Comparison of ENCODE assay signal across 19 mouse cellular contexts in genomic region chr4:104500646-104501045, GRCm38 (mm10).
DNase-seq lines count a peak whose midpoint lies in the region; ATAC-seq and TF ChIP-seq lines count a peak whose summit lies in the region.
"Had no signal": no experiment of that assay in that cellular context is flagged by ENCODE, and none has a peak within 500 bp of the region (broad histone marks: within the 10 kb centered on the region; RNA-seq: fewer than 3 reads in every experiment).

No protein-coding gene starts in this region.

- H3K27ac ChIP-seq in liver, embryonic 11.5 days (ENCODE audit: low read depth, low read length): no peak overlapping the region
- no peak overlapping the region for H3K27ac ChIP-seq in liver, embryonic 12.5 days
- H3K27ac ChIP-seq in gastrocnemius, adult 2 months: no peak overlapping the region
- H3K27ac ChIP-seq: forebrain, embryonic 13.5 days; midbrain, embryonic 12.5 days had no signal

- DNase-seq in liver, embryonic 11.5 days (ENCODE audit: low spot score): no peak
- no peak for DNase-seq in liver
- peak; percentile 11 for DNase-seq in embryo, embryonic 11.5 days (ENCODE audit: low read depth, low spot score)
- peak; percentile 39 for DNase-seq in yolk sac, embryonic 10.5 days (ENCODE audit: low spot score)
- DNase-seq in gastrocnemius, adult 2 months: no peak
- no peak for DNase-seq in ovary, postnatal 10 days (ENCODE audit: low spot score)
- DNase-seq: adrenal gland, adult 2 months; cerebellum, adult 9-10 months; gastrocnemius, postnatal 14 days; kidney, adult 9 months; kidney, postnatal 4 days; lung, adult 2 months; right cerebral cortex, postnatal 14 days; spleen, adult 18-20 months; thymus, postnatal 4 days had no signal

- no peak for TF ChIP-seq CTCF in gastrocnemius, adult 2 months (IDR thresholded peaks at IDR 0.05)

- H3K4me1 ChIP-seq in liver, embryonic 11.5 days (replicated peaks; ENCODE audit: control insufficient read depth, insufficient read depth, low read length): no peaks in the 10 kb centered on the region
- H3K4me1 ChIP-seq in liver, embryonic 12.5 days: no peaks in the 10 kb centered on the region

- peak; percentile 43; the same call in 1 of the 2 replicates for ATAC-seq in liver, embryonic 11.5 days (replicated peaks; ENCODE audit: low FRiP score)
- peak; percentile 49; the same call in 1 of the 2 replicates for ATAC-seq in liver, embryonic 12.5 days
- ATAC-seq: forebrain, embryonic 13.5 days had no signal

- H3K9ac ChIP-seq in liver, embryonic 11.5 days (ENCODE audit: low read depth, low read length): no peak overlapping the region
- H3K9ac ChIP-seq in liver, embryonic 12.5 days: no peak overlapping the region
- H3K9ac ChIP-seq: forebrain, embryonic 13.5 days; midbrain, embryonic 12.5 days had no signal

- no peaks in the 10 kb centered on the region for H3K9me3 ChIP-seq in liver, embryonic 11.5 days (ENCODE audit: control insufficient read depth, low read length)
- H3K9me3 ChIP-seq in liver, embryonic 12.5 days (replicated peaks): no peaks in the 10 kb centered on the region
- H3K9me3 ChIP-seq: forebrain, embryonic 13.5 days; midbrain, embryonic 12.5 days had no signal

- intact Hi-C loops in gastrocnemius, adult 2 months (cut with DNase I): no loop called here

- H3K36me3 ChIP-seq in liver, embryonic 11.5 days (ENCODE audit: control insufficient read depth, insufficient read depth, low read length): no peaks in the 10 kb centered on the region
- no peaks in the 10 kb centered on the region for H3K36me3 ChIP-seq in liver, embryonic 12.5 days
- H3K36me3 ChIP-seq: midbrain, embryonic 12.5 days had no signal

- 64% methylated on average over 4 of the region's 4 CpGs for WGBS in liver, embryonic 11.5 days
- 59% methylated on average over 4 of the region's 4 CpGs for WGBS in liver, embryonic 12.5 days (ENCODE audit: insufficient replicate concordance)

- no peaks in the 10 kb centered on the region for H3K27me3 ChIP-seq in liver, embryonic 11.5 days (replicated peaks; ENCODE audit: control insufficient read depth, insufficient read depth, low read length)
- H3K27me3 ChIP-seq in liver, embryonic 12.5 days (replicated peaks): no peaks in the 10 kb centered on the region
- H3K27me3 ChIP-seq: CH12.LX; forebrain, embryonic 13.5 days; midbrain, embryonic 12.5 days had no signal

- H3K4me3 ChIP-seq in liver, embryonic 11.5 days (ENCODE audit: low read depth, low read length): no peak overlapping the region
- no peak overlapping the region for H3K4me3 ChIP-seq in liver, embryonic 12.5 days
- no peak overlapping the region for H3K4me3 ChIP-seq in gastrocnemius, adult 2 months
- H3K4me3 ChIP-seq: forebrain, embryonic 13.5 days; midbrain, embryonic 12.5 days had no signal

- no peak overlapping the region for H3K4me2 ChIP-seq in liver, embryonic 11.5 days
- no peak overlapping the region for H3K4me2 ChIP-seq in liver, embryonic 12.5 days
- H3K4me2 ChIP-seq: forebrain, embryonic 13.5 days; midbrain, embryonic 12.5 days had no signal

Comparison
In these comparisons a context has a peak if more than half of its experiments do, and no peak if none do; other contexts are left out.
1. DNase-seq: peak in embryo, embryonic 11.5 days (single experiment) and yolk sac, embryonic 10.5 days (single experiment); none in liver, embryonic 11.5 days (single experiment), liver (single experiment), gastrocnemius, adult 2 months (single experiment) and ovary, postnatal 10 days (single experiment).